Mouse (Mus musculus): ENCODE results near the gene Lnpep.

DNA sequence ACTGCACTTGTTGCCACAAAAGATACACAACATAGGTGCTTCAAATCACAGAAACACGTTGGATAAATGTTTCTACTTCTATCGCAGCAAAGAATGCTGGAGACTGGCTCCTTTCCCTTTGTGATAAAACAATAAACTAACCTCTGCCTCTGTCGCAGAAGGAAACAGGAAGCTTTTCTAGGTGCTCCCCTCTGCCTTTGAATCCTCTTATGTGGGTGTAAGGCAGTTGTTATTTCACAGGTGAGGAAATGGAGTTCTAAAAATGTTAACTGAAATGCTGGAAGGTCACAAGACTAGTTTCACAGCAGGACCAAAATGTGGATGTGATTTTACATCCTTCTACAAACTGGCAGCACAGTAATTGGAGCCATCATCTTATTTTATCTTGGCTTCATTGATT, 11.3 kb upstream of the Lnpep start:
- no peak for TF ChIP-seq CTCF (IDR thresholded peaks at IDR 0.05)
- TF ChIP-seq POLR2A (IDR thresholded peaks at IDR 0.05; ENCODE audit: insufficient read depth, low read depth, low read length), result no peak
